Mouse (Mus musculus): ENCODE results near the gene Hps1.

DNA sequence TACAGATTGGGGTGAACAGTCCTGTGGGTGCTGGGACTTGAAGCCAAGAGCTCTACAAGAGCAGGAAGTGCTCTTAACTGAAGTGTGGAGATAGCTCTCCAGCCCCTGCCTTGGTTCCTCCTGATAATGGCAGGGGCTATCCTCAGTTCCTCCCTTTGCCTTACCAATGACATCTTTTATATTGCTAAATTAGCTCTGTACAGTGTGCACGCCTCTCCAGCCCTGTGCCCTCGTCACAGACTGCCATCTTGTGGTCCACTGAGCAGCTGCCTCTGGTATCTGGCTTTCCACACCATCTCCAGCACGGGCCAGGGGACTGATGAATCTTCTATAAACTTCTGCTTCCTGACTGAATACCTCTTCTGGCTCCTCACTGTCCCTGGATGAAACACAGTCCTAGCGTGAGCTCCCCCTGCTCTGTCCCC lies 35.6 kb downstream of the Hps1 start:
- TF ChIP-seq POLR2A (IDR thresholded peaks at IDR 0.05; ENCODE audit: borderline replicate concordance, extremely low read depth, insufficient read depth, insufficient read length, poor library complexity, severe bottlenecking) (no peak), CTCF (IDR thresholded peaks at IDR 0.05; ENCODE audit: borderline replicate concordance, extremely low read depth, insufficient read depth, insufficient read length) (peak; percentile 80)

Measured in brain, embryonic 14.5 days (tissue).